Mouse (Mus musculus) neutrophil, adult 5-6 weeks (primary cell): Measurements from ENCODE around the gene Fkbp8. TPM values are rescaled to one million over a fixed set of nuclear protein-coding genes. Genes with fewer than 3 reads are reported as not detected.

Source experiments
- ATAC-seq: fragments of 151-379, 151-347 bp; 2 replicates; pipeline ENCODE4 v1.8.0; 2017; ENCODE audit warnings: mild to moderate bottlenecking, moderate TSS enrichment; ENCODE audit not compliant: insufficient number of reproducible peaks, poor library complexity, low FRiP score, severe bottlenecking; ENCODE audit errors: extremely low read depth
- total RNA-seq: library from RNA; stranded (forward); fragments of 200-1000 nt; gene quantifications from 2 replicates; pipeline ENCODE4 v1.2.3, GENCODE M21; 2017

Gene Fkbp8
- total RNA-seq, 1 experiment from 2014 or later = 185 TPM

- no peak for ATAC-seq
These were observed 20.2 kb downstream of the Fkbp8 start for GRCm38 (mm10) chr8:70547762-70548161.

DNA sequence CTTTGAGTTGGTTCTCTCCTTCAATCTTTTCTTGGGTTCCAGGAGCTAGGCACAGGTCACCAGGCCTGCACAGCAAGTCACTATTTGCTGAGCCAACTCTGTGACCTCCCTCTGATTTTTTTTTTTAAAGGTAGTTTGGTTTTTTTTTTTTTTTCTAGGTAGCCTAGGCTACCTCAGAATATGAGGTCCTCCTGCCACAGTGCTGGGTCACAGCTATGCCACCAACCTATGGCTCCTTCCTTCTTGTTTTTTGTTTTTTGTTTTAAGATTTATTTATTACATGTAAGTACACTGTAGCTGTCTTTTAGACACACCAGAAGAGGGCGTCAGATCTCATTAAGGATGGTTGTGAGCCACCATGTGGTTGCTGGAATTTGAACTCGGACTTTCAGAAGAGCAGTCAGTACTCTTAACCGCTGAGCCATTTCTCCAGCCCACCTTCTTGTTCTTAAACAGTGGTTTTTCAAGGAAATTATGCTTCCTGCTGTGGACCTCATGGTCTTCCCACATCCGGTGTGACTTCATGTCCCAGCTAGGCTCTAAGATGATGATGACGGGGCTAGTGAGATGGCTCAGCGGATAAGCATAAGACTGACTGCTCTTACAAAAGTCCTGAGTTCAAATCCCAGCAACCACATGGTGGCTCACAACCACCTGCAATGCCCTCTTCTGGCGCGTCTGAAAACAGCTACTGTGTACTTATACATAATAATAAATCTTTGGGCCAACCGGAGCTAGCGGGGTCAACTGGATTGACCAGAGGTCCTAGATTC lies 22.1 kb downstream of the Fkbp8 start:
- ATAC-seq = no peak

DNA sequence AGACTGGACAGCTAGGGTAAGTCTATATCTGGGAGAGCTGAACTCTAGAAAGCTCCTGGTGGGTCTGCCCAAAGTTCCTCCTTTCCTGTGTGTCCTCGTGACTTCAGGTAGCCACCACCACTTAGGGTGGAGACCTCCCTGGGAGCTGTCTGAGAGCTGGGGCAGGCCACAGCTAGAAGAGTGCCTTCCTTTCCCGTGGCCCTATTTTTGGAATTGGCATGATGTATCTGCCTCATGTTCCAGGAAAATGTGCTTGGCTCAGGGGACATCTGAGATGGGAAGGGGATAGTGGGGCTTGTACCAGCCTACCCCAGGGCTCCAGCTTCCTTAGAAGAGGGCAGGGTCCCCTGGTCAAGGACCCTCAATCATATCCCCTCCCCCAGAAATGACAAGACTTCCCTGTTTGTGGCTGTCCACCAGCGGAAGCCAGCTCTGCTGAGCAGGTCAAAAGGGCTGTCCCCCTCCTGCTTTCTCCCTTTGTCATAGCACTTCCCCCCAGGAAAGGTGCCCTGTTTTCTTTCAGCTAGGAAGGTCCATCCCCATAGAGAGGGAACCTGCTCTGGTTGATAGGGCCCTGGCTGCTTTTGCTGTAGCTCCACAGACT lies 24.1 kb downstream of the Fkbp8 start:
- no peak for ATAC-seq

DNA sequence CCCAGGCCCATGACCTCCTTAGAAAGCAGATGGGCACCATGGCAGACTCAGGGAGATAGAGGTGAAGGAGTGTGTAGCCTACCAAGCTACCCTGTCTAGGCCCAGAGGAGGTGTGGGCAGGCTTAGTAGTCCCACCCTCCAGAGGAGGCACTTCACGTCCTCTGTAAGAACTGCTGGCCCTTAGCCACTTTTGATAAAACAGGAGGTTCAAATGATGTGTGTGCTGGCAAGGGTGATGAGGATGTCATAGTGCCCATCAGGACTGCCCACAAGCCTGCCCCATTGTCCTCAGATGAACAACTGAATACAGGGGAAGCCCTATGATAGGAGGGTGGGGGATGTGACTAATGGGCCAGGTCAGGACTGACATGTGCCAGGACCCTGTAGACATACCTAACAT lies 25.3 kb downstream of the Fkbp8 start:
- no peak for ATAC-seq

DNA sequence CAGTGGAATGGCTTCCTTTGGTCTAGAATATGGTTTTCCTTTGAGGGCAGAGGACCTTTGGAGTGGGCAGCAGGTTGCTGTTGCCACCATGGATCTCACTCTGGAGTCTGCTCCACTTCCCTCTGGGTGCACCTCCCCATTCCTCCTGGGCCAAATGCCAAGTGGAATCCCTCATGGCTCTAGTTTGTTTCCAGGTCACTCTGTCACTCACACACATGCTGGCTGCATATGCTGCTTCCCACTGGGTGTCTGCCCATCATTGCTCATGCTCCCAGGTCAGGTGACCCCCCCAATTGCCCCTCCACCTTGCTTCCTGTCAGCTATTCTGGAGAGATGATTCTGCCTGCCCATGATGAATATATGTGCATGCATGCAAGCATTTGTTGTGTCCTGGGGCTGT lies 26.2 kb downstream of the Fkbp8 start:
- ATAC-seq = no peak

GRCm38 (mm10) chr8:70555079-70555747 lies 27.7 kb downstream of the Fkbp8 start:
- no peak for ATAC-seq

GRCm38 (mm10) chr8:70558334-70558733 lies 30.8 kb downstream of the Fkbp8 start:
- peak; percentile 27; the same call in 1 of the 2 replicates for ATAC-seq

DNA sequence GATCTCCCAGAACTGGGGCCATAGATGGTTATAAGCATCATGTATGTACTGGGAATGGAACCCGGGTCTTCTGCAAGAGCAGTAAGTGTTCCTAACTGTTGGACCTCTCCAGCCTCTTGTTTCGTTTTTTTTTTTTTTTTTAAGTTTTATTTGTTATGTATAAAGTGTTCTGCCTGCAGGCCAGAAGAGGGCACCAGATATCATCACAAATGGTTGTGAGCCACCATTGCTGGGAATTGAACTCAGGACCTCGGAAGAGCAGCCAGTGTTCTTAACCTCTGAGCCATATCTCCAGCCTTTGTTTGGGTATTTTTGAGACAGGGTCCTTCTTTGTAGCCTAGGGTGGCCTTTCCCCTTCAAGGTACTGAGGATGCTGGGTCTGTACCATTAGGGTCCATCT lies 31.5 kb downstream of the Fkbp8 start:
- ATAC-seq = no peak

GRCm38 (mm10) chr8:70560096-70560495 lies 32.6 kb downstream of the Fkbp8 start:
- peak; percentile 46 for ATAC-seq

DNA sequence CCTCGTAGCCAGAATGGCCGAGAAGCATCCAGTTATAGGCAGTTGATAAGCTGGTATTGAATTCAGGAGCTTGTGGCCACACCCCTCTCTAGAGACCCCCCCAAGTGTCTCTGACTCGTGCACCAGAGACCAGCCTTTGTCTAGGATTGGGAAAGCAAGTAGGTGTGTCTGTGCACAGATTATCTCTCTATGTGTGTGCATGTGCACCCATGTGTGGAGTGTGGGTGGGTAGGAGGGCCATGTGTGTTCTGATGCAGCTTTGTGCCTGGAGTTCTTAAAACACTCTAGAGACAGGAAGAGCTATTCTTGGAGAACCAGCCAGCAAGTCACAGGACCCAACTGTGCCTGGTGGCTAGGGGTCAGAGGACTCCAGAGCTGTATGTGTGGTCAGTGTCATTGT lies 33.0 kb downstream of the Fkbp8 start:
- no peak for ATAC-seq

DNA sequence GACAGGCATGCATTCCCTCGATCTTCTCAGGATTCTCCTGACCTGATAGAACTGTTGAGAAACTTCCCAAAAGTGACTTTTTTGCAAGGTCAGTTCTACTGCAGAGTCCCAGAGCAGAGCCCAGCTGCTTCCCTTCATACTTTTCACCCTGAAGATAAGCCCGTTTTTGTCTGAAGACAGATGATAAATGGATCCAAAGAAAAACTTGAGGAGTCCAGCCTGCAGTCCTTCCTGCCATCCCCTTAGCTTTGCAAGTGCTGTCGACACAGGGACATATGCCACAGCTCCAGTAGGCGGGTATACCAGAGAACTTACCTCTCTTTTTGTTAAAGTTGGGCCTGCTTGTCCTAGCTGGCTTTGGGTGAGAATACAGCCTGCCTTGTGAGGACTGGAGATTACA lies 33.8 kb downstream of the Fkbp8 start:
- no peak for ATAC-seq

GRCm38 (mm10) chr8:70561809-70562535 lies 34.4 kb downstream of the Fkbp8 start:
- no peak for ATAC-seq

DNA sequence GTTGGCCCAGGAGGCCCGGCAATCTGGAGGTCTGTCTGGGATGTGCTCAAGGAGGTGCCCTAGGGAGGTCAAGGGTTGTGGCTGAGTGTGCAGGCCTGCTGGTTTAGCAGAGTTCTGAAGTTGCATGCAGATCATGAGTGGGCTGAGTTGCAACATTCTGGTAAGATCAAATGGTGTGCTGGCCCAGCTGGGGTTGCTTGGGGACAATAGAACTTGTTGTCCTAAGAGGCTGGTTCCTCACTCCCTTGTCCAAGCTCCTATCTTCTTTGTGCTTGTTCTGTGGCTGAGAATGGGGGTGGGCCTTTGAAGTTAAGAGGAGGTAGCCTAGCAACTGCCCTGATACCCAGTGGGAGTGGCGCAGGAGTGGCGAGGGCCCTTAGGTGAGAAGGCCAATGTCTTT lies 35.3 kb downstream of the Fkbp8 start:
- no peak for ATAC-seq

DNA sequence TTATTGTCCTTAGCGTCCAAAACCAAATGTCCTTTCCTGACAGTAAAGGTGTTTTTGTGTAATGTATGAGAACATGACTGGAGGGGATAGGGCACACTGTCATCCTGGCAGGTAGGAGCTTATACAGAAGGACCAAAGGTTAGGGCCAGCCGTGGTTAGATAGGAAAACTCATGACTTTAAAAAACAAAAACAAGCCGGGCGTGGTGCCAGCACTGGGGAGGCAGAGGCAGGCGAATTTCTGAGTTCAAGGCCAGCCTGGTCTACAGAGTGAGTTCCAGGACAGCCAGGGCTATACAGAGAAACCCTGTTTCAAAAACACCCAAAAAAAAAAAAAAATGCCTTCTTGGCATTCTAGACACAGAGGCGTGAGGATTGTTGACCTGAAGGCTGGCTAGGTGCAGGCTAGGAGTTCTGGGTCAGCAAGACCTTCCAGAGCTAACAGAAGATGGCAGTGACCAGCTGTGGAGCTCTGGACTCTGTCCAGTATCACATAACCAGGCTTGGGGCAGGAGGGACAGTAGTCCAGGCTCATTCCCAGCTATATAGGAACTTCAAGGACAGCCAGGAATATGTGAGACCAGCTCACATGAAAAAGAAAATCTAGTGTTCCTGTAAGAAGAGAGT lies 36.4 kb downstream of the Fkbp8 start:
- ATAC-seq = no peak

DNA sequence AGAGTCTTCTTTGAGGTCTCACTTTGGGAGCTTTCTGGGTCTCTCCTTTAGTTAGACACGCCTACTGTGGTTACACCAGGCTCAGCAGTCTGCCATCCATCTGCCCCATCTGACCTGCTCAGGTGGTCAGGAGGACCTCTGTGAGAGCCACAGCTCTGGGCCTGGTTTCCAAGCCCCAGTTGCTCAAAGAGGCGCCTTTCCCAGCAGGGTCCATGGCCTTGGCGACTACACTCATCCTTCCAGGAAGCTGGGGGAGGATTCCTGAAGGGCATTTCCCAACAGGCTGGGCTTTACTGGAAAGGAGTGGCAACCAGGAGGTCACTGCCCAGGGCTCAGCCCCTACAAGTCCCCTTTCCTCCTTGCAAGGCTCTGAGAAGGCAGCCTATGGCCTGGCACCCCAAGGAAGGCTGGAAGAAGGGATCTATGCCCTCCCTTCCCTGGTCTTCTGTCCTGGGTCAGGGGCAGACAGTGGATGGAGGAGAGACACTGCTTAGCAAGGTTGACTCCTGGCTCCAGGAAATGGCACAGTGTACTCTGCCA lies 37.2 kb downstream of the Fkbp8 start:
- ATAC-seq = no peak

- peak; percentile 23; the same call in 1 of the 2 replicates for ATAC-seq
These were observed 38.0 kb downstream of the Fkbp8 start for GRCm38 (mm10) chr8:70565561-70565960.

DNA sequence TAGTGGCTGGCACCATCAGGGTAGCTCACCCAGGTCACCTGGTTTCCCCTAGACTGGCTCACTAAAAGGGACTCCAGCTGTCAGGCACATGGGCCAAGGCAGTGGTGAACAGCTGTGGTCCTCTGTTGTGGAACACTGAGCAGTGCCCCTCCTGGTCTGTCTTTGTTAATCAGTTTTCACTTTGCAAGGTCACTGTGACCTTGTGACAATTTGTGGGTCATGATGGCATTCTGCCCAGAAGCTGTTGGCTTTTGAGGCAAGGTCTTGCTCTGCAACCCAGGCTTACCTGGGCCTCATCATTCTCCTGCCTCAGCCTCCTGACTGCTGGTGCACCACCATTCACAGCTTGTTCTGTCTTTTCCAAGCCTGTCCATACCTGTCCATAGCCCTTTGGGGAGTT lies 42.8 kb downstream of the Fkbp8 start:
- ATAC-seq = no peak

- no peak for ATAC-seq
These were observed 43.5 kb downstream of the Fkbp8 start for GRCm38 (mm10) chr8:70570990-70571389.

- no peak for ATAC-seq
These were observed 46.8 kb downstream of the Fkbp8 start for GRCm38 (mm10) chr8:70574302-70574701.
